In the genomic region with DNA sequence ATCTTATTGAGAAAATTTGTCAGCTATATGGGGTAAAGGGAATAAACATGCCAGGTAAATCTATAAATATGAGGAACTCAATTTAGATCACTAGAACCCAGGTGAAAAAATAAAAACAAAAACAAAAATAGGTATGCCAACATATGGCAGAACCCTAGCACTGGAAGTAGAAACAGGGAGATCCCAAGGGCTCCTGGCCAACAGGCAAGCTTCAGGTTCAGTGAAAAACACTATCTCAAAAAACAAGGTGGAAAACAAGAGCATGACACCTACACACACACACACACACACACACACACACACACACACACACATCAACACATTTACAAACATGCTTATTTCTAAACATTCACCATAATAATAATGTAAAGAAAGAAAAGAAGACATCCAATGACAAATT, we compare ENCODE assay signal across 22 mouse cellular contexts.
"Had no signal": no experiment of that assay in that cellular context is flagged by ENCODE, and none has a peak within 500 bp of the region (broad histone marks: within the 10 kb centered on the region; RNA-seq: fewer than 3 reads in every experiment).

No protein-coding gene starts in this region.

- H3K27ac ChIP-seq: embryonic facial prominence, embryonic 10.5 days; embryonic facial prominence, embryonic 12.5 days; embryonic facial prominence, embryonic 13.5 days; embryonic facial prominence, embryonic 15.5 days; forebrain, embryonic 10.5 days; forebrain, embryonic 12.5 days; forebrain, embryonic 13.5 days; forebrain, embryonic 15.5 days; gastrocnemius, adult 2 months; heart, adult 2 months; heart, embryonic 10.5 days had no signal

- H3K4me3 ChIP-seq: embryonic facial prominence, embryonic 10.5 days; embryonic facial prominence, embryonic 12.5 days; embryonic facial prominence, embryonic 13.5 days; embryonic facial prominence, embryonic 15.5 days; erythroblast, embryonic 14.5 days; forebrain, embryonic 10.5 days; forebrain, embryonic 12.5 days; forebrain, embryonic 13.5 days; forebrain, embryonic 15.5 days; gastrocnemius, adult 2 months; heart, adult 2 months; heart, embryonic 10.5 days; heart, embryonic 12.5 days had no signal

- H3K4me1 ChIP-seq: embryonic facial prominence, embryonic 10.5 days; embryonic facial prominence, embryonic 12.5 days; embryonic facial prominence, embryonic 13.5 days; embryonic facial prominence, embryonic 15.5 days; forebrain, embryonic 10.5 days; forebrain, embryonic 12.5 days; forebrain, embryonic 13.5 days; forebrain, embryonic 15.5 days; heart, embryonic 10.5 days; heart, embryonic 12.5 days had no signal

- H3K27me3 ChIP-seq: embryonic facial prominence, embryonic 12.5 days; embryonic facial prominence, embryonic 13.5 days; embryonic facial prominence, embryonic 15.5 days; forebrain, embryonic 12.5 days; forebrain, embryonic 13.5 days; forebrain, embryonic 15.5 days; heart, embryonic 12.5 days had no signal

- DNase-seq: cerebellum, adult 9-11 months; embryo, embryonic 11 days; forebrain, postnatal 0 days; gastrocnemius, adult 2 months; gastrocnemius, postnatal 10 days; gastrocnemius, postnatal 14 days; gastrocnemius, postnatal 25 days; gastrocnemius, postnatal 36 days; heart, adult 11 months; heart, adult 18-20 months; heart, adult 2 months had no signal
